Mouse (Mus musculus): ENCODE measurements around the gene Naa50. TPM values are rescaled to one million over a fixed set of nuclear protein-coding genes. Genes with fewer than 3 reads are reported as not detected.

The Naa50 gene
- polyA plus RNA-seq, 2 experiments: 19.1 to 40.6 TPM

DNA sequence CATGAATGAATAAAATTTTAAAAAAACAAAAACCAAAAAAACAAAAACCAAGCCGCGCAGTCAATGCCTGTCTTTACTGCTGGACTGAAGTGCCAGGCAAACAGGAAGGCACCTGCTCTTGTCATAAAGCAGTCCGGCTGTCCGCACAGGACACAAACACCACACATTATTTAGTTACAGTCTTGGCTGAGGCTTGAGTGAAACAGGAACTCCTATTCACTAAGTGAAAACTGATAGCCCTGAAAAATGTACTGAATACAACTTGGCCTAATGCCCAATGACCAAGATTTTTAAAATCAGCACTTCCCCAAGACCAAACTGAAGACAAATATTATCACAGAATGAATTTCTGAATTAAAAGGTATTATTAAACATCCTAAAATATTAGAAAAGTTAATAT lies 13.2 kb upstream of the Naa50 start:
- Histone ChIP-seq H3K27ac (no peak overlapping the region), H3K36me3 (replicated peaks; ENCODE audit: control insufficient read depth, insufficient read depth, low read depth) (no peaks in the 10 kb centered on the region), H3K4me2 (ENCODE audit: low read depth) (no peak overlapping the region), H3K9me3 (ENCODE audit: control insufficient read depth, low read length) (no peaks in the 10 kb centered on the region), H3K4me3 (ENCODE audit: insufficient read depth in 1 of 2, low read depth in 2 of 2, low read length in 2 of 2) (no peak overlapping the region), H3K27me3 (ENCODE audit: control insufficient read depth, insufficient read depth, low read length) (no peaks in the 10 kb centered on the region), H3K4me1 (replicated peaks; ENCODE audit: control insufficient read depth in 2 of 2, insufficient read depth in 2 of 2, low read length in 1 of 2) (no peaks in the 10 kb centered on the region), H3K9ac (replicated peaks) (no peak overlapping the region)
- ATAC-seq (ENCODE audit: insufficient read depth) (no peak), DNase-seq (ENCODE audit: low read depth in 3 of 3, low spot score in 3 of 3) (no peak)
- WGBS (ENCODE audit: insufficient replicate concordance): 79% methylated on average over 4 of the region's 4 CpGs
- TF ChIP-seq EP300 (IDR thresholded peaks at IDR 0.05; ENCODE audit: low read depth) (no peak), CTCF (IDR thresholded peaks at IDR 0.05; ENCODE audit: low read depth) (no peak)

DNA sequence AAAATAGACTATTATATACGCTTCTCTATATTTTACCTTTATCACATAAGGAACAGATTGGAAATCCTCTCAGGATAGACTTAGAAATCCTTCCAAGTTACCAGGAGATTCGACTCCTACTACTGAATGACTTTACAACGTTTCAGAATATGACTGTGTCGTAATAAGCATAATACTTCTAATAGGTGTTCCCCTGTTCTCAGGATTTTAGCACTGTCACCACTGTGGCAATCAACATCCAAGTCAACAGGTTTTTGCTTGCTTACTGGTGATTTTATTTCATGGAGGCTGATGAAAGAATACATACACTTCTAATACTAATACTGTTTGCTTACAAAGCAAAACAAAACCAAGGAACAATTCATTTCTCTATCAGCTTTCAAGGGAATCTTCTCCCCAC lies 7.3 kb upstream of the Naa50 start:
- no peak overlapping the region for H3K4me3 ChIP-seq (ENCODE audit: insufficient read depth in 1 of 2, low read depth in 2 of 2, low read length in 2 of 2)
- no peak for ATAC-seq (ENCODE audit: insufficient read depth)
- 58% methylated on average over 4 of the region's 4 CpGs for WGBS (ENCODE audit: insufficient replicate concordance)

DNA sequence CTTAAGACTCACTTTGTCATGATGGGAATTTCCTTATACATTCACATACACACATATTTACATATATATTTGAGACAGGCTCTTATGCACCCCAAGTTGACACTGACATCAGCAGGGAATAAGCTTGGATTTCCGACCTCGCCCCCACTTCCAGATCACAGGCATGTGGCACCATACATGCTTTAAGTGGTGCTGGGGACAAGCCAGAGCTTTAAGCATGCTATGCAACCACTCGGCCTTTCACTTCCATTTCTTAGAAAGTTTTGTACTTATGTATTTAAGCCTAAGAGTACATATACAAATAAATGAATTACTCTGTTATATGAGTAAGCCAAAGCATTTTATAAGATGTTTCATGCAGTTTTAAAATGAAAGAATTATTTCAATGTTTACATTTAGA lies 6.4 kb upstream of the Naa50 start:
- H3K4me3 ChIP-seq (ENCODE audit: insufficient read depth in 1 of 2, low read depth in 2 of 2, low read length in 2 of 2): no peak overlapping the region
- H3K36me3 ChIP-seq (replicated peaks; ENCODE audit: control insufficient read depth, insufficient read depth, low read depth): no peaks in the 10 kb centered on the region
- no peaks in the 10 kb centered on the region for H3K27me3 ChIP-seq (ENCODE audit: control insufficient read depth, insufficient read depth, low read length)
- no peak overlapping the region for H3K9ac ChIP-seq (replicated peaks)
- H3K4me1 ChIP-seq (replicated peaks; ENCODE audit: control insufficient read depth in 2 of 2, insufficient read depth in 2 of 2, low read length in 1 of 2): peaks cover 0 to 3% of the 10 kb centered on the region in 2 experiments; a peak in 1 of 4 replicates
- H3K27ac ChIP-seq: no peak overlapping the region
- ATAC-seq (ENCODE audit: insufficient read depth): no peak
- no peak for DNase-seq (ENCODE audit: low read depth in 3 of 3, low spot score in 3 of 3)
- H3K4me2 ChIP-seq (ENCODE audit: low read depth): no peak overlapping the region
- 76% methylated on average over 3 of the region's 3 CpGs for WGBS (ENCODE audit: insufficient replicate concordance)
- TF ChIP-seq EP300 (IDR thresholded peaks at IDR 0.05; ENCODE audit: low read depth) (no peak), CTCF (IDR thresholded peaks at IDR 0.05; ENCODE audit: low read depth) (no peak)
- no peaks in the 10 kb centered on the region for H3K9me3 ChIP-seq (ENCODE audit: control insufficient read depth, low read length)

More for the DNA sequence above, 7.3 kb upstream of the Naa50 start:
- no peak for TF ChIP-seq EP300 (IDR thresholded peaks at IDR 0.05; ENCODE audit: low read depth)
- no peak for TF ChIP-seq CTCF (IDR thresholded peaks at IDR 0.05; ENCODE audit: low read depth)
- no peak for DNase-seq (ENCODE audit: low read depth in 3 of 3, low spot score in 3 of 3)
- Histone ChIP-seq H3K9ac (replicated peaks) (no peak overlapping the region), H3K36me3 (replicated peaks; ENCODE audit: control insufficient read depth, insufficient read depth, low read depth) (no peaks in the 10 kb centered on the region), H3K27me3 (ENCODE audit: control insufficient read depth, insufficient read depth, low read length) (no peaks in the 10 kb centered on the region), H3K4me1 (replicated peaks; ENCODE audit: control insufficient read depth in 2 of 2, insufficient read depth in 2 of 2, low read length in 1 of 2) (no peaks in the 10 kb centered on the region), H3K27ac (no peak overlapping the region), H3K4me2 (ENCODE audit: low read depth) (no peak overlapping the region), H3K9me3 (ENCODE audit: control insufficient read depth, low read length) (no peaks in the 10 kb centered on the region)

DNA sequence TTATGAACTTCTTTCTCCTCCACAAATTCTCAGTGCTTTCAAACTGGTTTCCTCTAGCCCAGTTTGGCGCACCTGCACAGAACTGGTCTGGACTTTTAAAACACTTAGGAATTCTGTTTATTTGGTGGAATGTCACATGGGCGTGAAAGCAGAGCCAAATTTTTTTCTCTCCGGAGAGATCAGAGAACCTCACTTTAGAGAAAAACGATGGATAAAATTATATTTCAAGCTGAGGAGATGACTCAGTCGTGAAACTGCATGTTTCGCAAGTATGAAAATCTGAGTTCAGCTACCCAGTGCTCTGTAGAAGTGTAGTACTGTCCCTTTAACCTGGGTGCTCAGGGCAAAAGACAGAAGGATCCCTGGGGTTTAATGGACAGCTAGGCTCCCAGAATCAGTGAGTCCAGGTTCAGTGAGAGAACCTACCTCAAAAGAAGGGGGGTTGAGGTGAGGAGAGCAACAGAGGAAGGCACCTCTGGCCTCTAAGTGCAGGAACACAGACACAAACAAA lies 3.1 kb upstream of the Naa50 start:
- Histone ChIP-seq H3K36me3 (replicated peaks; ENCODE audit: control insufficient read depth, insufficient read depth, low read depth) (no peaks in the 10 kb centered on the region), H3K4me3 (ENCODE audit: insufficient read depth in 1 of 2, low read depth in 2 of 2, low read length in 2 of 2) (0 out of 4 replicates have a peak overlapping the region, but pooled peaks of 1 of the 2 experiments have one; percentile 9), H3K9me3 (ENCODE audit: control insufficient read depth, low read length) (no peaks in the 10 kb centered on the region), H3K4me2 (ENCODE audit: low read depth) (no peak overlapping the region), H3K27me3 (ENCODE audit: control insufficient read depth, insufficient read depth, low read length) (no peaks in the 10 kb centered on the region), H3K4me1 (replicated peaks; ENCODE audit: control insufficient read depth in 2 of 2, insufficient read depth in 2 of 2, low read length in 1 of 2) (peaks cover 2 to 5% of the 10 kb centered on the region in 2 experiments), H3K9ac (replicated peaks) (no peak overlapping the region), H3K27ac (no peak overlapping the region)
- DNase-seq (ENCODE audit: low read depth in 3 of 3, low spot score in 3 of 3): no peak
- 71% methylated on average over 6 of the region's 6 CpGs for WGBS (ENCODE audit: insufficient replicate concordance)
- no peak for ATAC-seq (ENCODE audit: insufficient read depth)
- TF ChIP-seq CTCF (IDR thresholded peaks at IDR 0.05; ENCODE audit: low read depth) (no peak), EP300 (IDR thresholded peaks at IDR 0.05; ENCODE audit: low read depth) (no peak)

DNA sequence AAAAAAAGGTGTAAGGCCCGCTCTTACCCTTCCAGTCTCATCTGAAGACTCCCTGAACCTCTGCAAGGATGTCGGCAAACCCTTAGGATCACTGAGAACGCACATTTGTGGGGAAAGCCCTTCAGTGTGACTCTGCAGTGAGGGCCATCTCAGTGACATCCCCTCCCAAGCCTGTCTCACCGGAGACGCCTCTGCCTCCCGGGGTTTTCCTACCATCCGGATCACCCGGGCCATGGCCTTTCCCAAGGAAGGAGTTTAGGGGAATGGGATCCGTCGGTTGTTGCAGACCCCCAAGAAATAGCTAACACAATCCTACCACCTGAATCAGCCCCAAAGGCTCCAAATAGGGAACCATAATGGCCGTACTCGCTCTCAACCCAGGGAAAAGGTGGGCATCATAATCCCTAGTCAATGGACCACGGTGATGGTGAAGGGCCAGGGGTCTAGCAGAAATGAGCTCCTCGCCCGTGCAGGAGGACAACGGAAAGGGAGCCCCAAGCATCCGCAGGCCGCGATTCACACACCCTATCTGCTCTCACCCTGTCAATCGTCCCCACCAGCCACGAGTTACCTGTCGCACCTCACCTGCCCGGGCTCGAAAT lies 1.2 kb upstream of the Naa50 start:
- under 1% methylated on average over 24 of the region's 24 CpGs for WGBS (ENCODE audit: insufficient replicate concordance)

More for the DNA sequence above, 1.2 kb upstream of the Naa50 start:
- Histone ChIP-seq H3K4me2 (ENCODE audit: low read depth) (peak overlapping the region; percentile 100), H3K9ac (replicated peaks) (peak overlapping the region; percentile 90), H3K27ac (peak overlapping the region; percentile 60), H3K4me1 (replicated peaks; ENCODE audit: control insufficient read depth in 2 of 2, insufficient read depth in 2 of 2, low read length in 1 of 2) (peaks cover 8 to 10% of the 10 kb centered on the region in 2 experiments), H3K9me3 (ENCODE audit: control insufficient read depth, low read length) (no peaks in the 10 kb centered on the region), H3K4me3 (ENCODE audit: insufficient read depth in 1 of 2, low read depth in 2 of 2, low read length in 2 of 2) (peak overlapping the region; percentile 79 to 93), H3K27me3 (ENCODE audit: control insufficient read depth, insufficient read depth, low read length) (no peaks in the 10 kb centered on the region), H3K36me3 (replicated peaks; ENCODE audit: control insufficient read depth, insufficient read depth, low read depth) (no peaks in the 10 kb centered on the region)
- TF ChIP-seq EP300 (IDR thresholded peaks at IDR 0.05; ENCODE audit: low read depth): no peak
- ATAC-seq (ENCODE audit: insufficient read depth) (peak; percentile 0; the same call in 1 of the 2 replicates), DNase-seq (ENCODE audit: low read depth in 3 of 3, low spot score in 3 of 3) (peak in 1 of 3 experiments; percentile 22)

Measured in liver, embryonic 14.5 days (tissue).